Mouse (Mus musculus) embryonic stem cell, embryonic (primary cell): Measurements from ENCODE around the gene Prcc.
"Not testable (repeated sequence)": the region's sequence is repeated elsewhere in the genome, so short reads cannot be mapped to it uniquely, and the experiment has no call there.

Experiments used
- CTCF ChIA-PET, 4 experiments: fragments of 300-600 bp in 2 of 4; fragments of 350-600 bp in 2 of 4; sonication (Branson Sonifier 250); formaldehyde crosslinking; loops; one replicate each; lab custom pipeline; 2022; ENCODE audit warnings: inconsistent platforms in 2 of 4; lab: Charles Lee
- POLR2A ChIA-PET, 4 experiments: fragments of 300-600 bp in 2 of 4; fragments of 350-600 bp in 2 of 4; sonication (Branson Sonifier 250); formaldehyde crosslinking; loops; one replicate each; lab custom pipeline; 2022; ENCODE audit warnings: antibody characterized with exemption in 4 of 4, inconsistent platforms in 1 of 4; lab: Charles Lee

The Prcc gene

GRCm38 (mm10) chr3:87887400-87887799, 2.0 kb upstream of the Prcc start:
- ChIA-PET POLR2A (interaction anchor here (0.5 to 14.6 kb wide), 14 partner anchors 14 to 224 kb away, joined by 3 to 231 read pairs (median 4); partner anchors contain the start of genes Hdgf (in 2 of the 4) and Nes (in 1 of the 4)), CTCF (interaction anchor here in 3 of 4 experiments (0.6 to 1.4 kb wide), 10 partner anchors 23 to 395 kb away, joined by 3 to 5 read pairs (median 4); no protein-coding TSS in a partner anchor)

- ChIA-PET CTCF (interaction anchor here in 3 of 4 experiments (1.0 to 2.3 kb wide), 10 partner anchors 8 to 137 kb away, joined by 3 to 25 read pairs (median 4); partner anchors contain the start of gene Lrrc71 (in 1 of the 3)), POLR2A (interaction anchor here (0.7 to 14.6 kb wide), 46 partner anchors 8 to 450 kb away, joined by 3 to 231 read pairs (median 7); partner anchors contain the start of genes Hdgf (in 4 of the 4), Isg20l2 (in 3 of the 4), Mrpl24 (in 2 of the 4) and Nes (in 2 of the 4))
These were observed 1.0 kb upstream of the Prcc start for GRCm38 (mm10) chr3:87886416-87886815.

DNA sequence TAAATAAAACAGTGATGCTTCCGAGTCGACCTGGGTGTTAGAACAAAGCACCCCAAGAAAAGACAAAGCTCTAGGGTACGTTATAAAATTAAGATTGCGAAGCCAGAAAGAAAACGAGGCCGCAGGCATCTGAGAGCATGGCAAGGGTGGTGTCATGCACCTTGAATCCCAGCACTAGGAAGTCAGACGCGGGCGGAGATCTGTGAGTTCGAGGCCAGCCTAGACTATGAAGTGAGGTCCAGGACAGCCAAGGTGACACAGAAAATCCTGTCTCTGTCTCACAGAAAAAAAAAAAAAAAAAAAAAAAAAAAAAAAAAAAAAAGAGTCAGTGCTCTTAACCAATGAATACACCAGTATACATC, 577 bp upstream of the Prcc start:
- ChIA-PET CTCF (interaction anchor here (0.7 to 2.3 kb wide), 23 partner anchors 9 to 186 kb away, joined by 3 to 25 read pairs (median 5); partner anchors contain the start of genes Hdgf (in 1 of the 4), Isg20l2 (in 1 of the 4), Lrrc71 (in 1 of the 4) and Nes (in 1 of the 4)), POLR2A (interaction anchor here (0.6 to 14.6 kb wide), 96 partner anchors 8 to 1207 kb away, joined by 3 to 231 read pairs (median 5); partner anchors contain the start of genes Hdgf (in 4 of the 4), Isg20l2 (in 3 of the 4), Mrpl24 (in 3 of the 4) and Nes (in 3 of the 4))

DNA sequence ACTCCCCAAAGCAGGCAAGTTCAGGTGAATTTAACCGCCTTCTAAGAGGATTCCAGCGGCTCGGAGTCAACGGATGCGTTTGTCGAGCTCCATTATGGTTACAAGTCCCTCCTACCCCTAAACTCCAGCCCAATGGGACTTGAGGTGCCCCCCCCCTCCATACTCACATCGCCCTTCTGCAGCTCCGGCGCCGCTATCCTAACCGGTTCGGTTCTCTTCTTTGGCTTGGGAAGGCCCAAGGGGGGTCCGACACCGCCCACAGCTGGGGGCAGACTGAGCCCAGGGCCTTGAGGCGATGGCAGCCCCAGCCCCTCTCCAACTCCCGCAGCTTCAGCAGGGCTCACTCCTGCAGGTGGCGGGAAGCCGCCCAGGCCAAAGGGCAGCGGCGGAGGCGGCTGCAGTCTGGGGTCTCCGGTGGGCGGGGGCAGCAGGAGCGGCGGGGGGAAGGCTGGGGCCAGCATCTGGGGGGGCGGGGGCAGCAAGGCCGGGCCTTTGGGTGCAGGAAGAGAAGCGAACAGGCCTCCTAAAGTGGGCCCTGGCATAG, 628 bp downstream of the Prcc start:
- POLR2A ChIA-PET: interaction anchor here (0.7 to 14.6 kb wide), 81 partner anchors 8 to 965 kb away, joined by 3 to 231 read pairs (median 6); partner anchors contain the start of genes Hdgf (in 3 of the 4), Mrpl24 (in 3 of the 4), Nes (in 3 of the 4) and Crabp2 (in 2 of the 4)
- CTCF ChIA-PET: interaction anchor here (0.6 to 2.3 kb wide), 25 partner anchors 8 to 1180 kb away, joined by 3 to 25 read pairs (median 5); partner anchors contain the start of genes Hdgf (in 1 of the 4), Isg20l2 (in 1 of the 4), Lrrc71 (in 1 of the 4) and Nes (in 1 of the 4)

GRCm38 (mm10) chr3:87884291-87884690, 1.1 kb downstream of the Prcc start:
- ChIA-PET POLR2A (interaction anchor here (0.8 to 14.6 kb wide), 33 partner anchors 8 to 526 kb away, joined by 3 to 231 read pairs (median 10); partner anchors contain the start of genes Mrpl24 (in 3 of the 4), Crabp2 (in 2 of the 4), Hdgf (in 2 of the 4) and Cct3 (in 1 of the 4)), CTCF (interaction anchor here in 3 of 4 experiments (0.6 to 2.3 kb wide), 6 partner anchors 15 to 114 kb away, joined by 3 to 10 read pairs (median 4); no protein-coding TSS in a partner anchor)

GRCm38 (mm10) chr3:87877730-87878129, 7.7 kb downstream of the Prcc start:
- CTCF ChIA-PET: interaction anchor here in 1 of 4 experiments (1.9 kb wide), 1 partner anchor 8 kb away, joined by 5 read pairs; the partner anchor contains the start of gene Prcc

GRCm38 (mm10) chr3:87864111-87864510, 21.3 kb downstream of the Prcc start:
- POLR2A ChIA-PET: interaction anchor here in 2 of 4 experiments (0.6 to 2.0 kb wide), 7 partner anchors 12 to 453 kb away, joined by 3 to 12 read pairs (median 4); partner anchors contain the start of gene Prcc (in 2 of the 2)
- CTCF ChIA-PET: not testable (repeated sequence)

More at GRCm38 (mm10) chr3:87877730-87878129, 7.7 kb downstream of the Prcc start:
- POLR2A ChIA-PET: interaction anchor here in 3 of 4 experiments (0.6 to 1.5 kb wide), 7 partner anchors 8 to 109 kb away, joined by 3 to 6 read pairs (median 3); partner anchors contain the start of genes Prcc (in 2 of the 3) and Hdgf (in 1 of the 3)

DNA sequence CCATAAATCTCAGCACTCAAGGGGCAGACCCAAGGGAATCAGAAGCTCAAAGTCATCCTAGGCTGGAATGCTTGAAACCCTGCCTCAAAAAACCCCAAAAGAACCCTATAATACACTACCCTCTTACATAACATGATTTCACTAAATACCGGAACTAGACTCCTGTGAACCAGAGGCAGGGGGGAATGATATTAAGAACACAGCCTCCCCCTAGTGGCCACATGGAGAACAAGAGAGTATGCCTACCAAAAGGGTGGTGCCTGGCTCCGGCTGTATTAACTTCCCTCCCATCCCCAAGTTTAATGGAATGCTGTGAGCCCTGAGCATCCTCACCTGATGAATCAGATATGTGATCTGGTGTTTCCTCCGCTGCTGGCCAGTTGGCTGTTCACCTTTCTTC, 25.6 kb downstream of the Prcc start:
- ChIA-PET POLR2A (interaction anchor here in 3 of 4 experiments (0.6 to 5.1 kb wide), 4 partner anchors 21 to 111 kb away, joined by 4 to 33 read pairs (median 6); partner anchors contain the start of genes Nes (in 1 of the 3) and Prcc (in 1 of the 3)), CTCF (interaction anchor here in 2 of 4 experiments (1.0 to 1.7 kb wide), 6 partner anchors 21 to 127 kb away, joined by 3 to 7 read pairs (median 4); partner anchors contain the start of gene Nes (in 1 of the 2))

DNA sequence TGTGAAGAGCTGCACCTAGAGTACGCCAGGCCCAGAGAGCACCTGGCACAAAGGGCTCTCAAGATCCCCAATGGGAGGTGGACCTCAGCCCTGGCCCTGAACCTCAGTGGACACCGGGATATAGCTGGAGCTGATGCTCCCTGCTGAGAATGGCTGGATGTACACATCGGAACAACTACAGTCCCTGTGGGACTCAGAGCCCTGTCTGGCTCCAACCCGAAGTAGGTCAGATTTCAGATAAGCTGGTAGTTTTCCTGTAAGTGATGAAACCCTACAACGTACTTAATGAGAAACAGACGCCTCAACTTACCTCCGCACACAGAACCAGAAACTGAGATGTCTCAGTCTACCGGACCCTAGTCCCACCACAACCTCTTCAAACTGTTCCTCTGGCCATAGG, 27.7 kb downstream of the Prcc start:
- POLR2A ChIA-PET: interaction anchor here in 2 of 4 experiments (0.7 to 5.1 kb wide), 5 partner anchors 10 to 28 kb away, joined by 3 to 33 read pairs (median 5); partner anchors contain the start of gene Prcc (in 2 of the 2)

DNA sequence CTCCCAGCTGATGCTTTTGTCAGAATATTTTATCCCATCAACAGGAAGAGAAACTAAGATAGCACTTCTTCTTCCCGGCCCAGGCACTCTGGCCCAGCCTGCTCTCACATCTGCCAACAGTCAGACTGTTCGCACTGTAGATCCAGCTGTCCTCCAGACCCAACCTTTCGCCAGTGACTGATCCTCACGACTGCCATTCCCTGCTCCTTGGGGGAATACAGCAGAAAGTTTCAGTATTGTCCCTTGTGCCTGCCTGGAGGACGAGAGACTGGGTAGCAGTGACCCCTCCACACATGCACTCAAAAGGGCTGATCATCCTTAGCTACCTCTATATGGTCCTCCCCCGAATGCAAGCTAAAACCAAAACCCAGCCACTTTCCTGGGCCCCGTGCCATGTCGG, 29.5 kb downstream of the Prcc start:
- CTCF ChIA-PET: interaction anchor here in 3 of 4 experiments (0.8 to 6.4 kb wide), 6 partner anchors 16 to 114 kb away, joined by 3 to 29 read pairs (median 4); no protein-coding TSS in a partner anchor
- POLR2A ChIA-PET: interaction anchor here in 2 of 4 experiments (0.8 to 2.7 kb wide), 9 partner anchors 9 to 96 kb away, joined by 3 to 9 read pairs (median 3); partner anchors contain the start of genes Mrpl24 (in 1 of the 2), Prcc (in 1 of the 2) and Sh2d2a (in 1 of the 2)

More for the DNA sequence above, 27.7 kb downstream of the Prcc start:
- CTCF ChIA-PET: interaction anchor here in 2 of 4 experiments (0.6 to 2.6 kb wide), 6 partner anchors 19 to 109 kb away, joined by 3 to 14 read pairs (median 4); partner anchors contain the start of gene Lrrc71 (in 1 of the 2)

GRCm38 (mm10) chr3:87854795-87855568, 30.4 kb downstream of the Prcc start:
- POLR2A ChIA-PET: interaction anchor here in 2 of 4 experiments (0.6 to 2.7 kb wide), 12 partner anchors 8 to 166 kb away, joined by 3 to 9 read pairs (median 3); partner anchors contain the start of genes Hdgf (in 1 of the 2), Mrpl24 (in 1 of the 2), Prcc (in 1 of the 2) and Sh2d2a (in 1 of the 2)

DNA sequence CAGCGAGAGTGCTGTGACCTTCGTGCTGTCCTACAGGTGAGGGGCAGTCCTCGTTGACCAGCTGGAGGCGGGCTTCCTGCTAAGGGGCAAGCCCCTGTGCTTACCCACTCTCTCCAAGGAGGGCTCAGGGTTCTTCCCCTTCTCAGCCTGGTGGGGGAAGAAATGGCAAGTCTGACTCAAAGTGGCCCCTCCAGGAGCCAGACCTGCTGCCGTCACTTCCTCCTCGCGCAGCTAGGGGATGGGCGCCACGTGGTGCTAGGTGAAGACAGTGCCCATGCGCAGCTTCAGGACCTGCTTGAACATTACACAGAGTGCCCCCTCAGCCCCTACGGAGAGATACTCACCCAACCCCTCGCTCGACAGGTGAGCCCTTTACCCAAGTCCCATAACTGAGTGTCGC, 36.3 kb downstream of the Prcc start:
- ChIA-PET CTCF (interaction anchor here (0.6 to 3.4 kb wide), 4 partner anchors 9 to 119 kb away, joined by 3 to 19 read pairs (median 5); no protein-coding TSS in a partner anchor), POLR2A (interaction anchor here in 1 of 4 experiments (1.4 to 1.7 kb wide), 2 partner anchors 11 to 17 kb away, joined by 4 read pairs; no protein-coding TSS in a partner anchor)

More at GRCm38 (mm10) chr3:87854795-87855568, 30.4 kb downstream of the Prcc start:
- CTCF ChIA-PET: interaction anchor here in 3 of 4 experiments (0.8 to 6.4 kb wide), 7 partner anchors 15 to 115 kb away, joined by 3 to 29 read pairs (median 4); no protein-coding TSS in a partner anchor

DNA sequence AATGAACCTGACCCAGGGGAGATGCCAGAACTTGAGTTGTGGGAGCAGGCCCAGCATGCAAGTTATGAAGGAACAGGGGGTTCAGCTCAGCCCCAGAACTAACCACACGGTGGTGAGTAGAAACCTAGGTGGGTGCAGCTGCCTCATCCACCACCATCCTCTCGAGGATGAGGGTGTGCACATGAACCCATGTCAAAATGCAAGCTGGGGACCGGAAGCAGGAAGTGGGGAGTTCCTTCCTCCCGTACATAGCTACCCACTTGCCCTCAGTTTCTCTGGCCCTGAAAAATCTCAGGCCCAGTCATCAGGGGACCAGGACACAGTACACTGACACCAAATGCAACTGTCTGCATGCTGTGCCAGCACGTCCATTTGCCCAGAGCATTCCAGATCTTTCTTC, 37.7 kb downstream of the Prcc start:
- ChIA-PET POLR2A (interaction anchor here in 3 of 4 experiments (0.6 to 1.7 kb wide), 12 partner anchors 9 to 358 kb away, joined by 3 to 4 read pairs (median 3); partner anchors contain the start of gene Prcc (in 1 of the 3)), CTCF (interaction anchor here (0.9 to 3.4 kb wide), 3 partner anchors 9 kb away, joined by 3 to 19 read pairs (median 8); no protein-coding TSS in a partner anchor)

DNA sequence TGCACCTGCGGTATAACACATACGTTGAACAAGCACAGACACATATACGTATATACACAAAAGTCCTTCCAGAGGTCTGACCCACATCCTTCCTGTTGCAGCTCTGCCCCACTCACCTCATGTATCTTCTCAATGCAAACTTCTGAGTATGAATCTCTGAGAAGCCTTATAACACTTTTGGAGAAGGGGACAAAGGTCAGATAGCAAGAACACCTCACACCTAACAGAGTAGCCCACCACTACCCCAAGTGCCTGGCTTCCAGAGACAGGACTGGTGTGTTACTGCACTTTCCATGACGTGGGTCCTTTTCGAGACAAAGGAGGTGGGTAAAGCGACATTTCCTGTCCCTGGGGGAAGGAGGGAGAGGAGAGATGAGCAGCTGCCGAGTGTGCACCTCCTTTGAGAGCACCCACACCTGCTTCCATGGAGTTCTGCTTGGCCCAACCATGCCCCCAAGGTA, 38.7 kb downstream of the Prcc start, which contains the start of gene Sh2d2a:
TSS of gene Sh2d2a (plus strand) at position 106 of the 461 bp plus-strand sequence.
- CTCF ChIA-PET: interaction anchor here in 2 of 4 experiments (0.6 to 3.4 kb wide), 3 partner anchors 8 to 164 kb away, joined by 3 to 19 read pairs (median 4); no protein-coding TSS in a partner anchor
- POLR2A ChIA-PET: interaction anchor here in 2 of 4 experiments (0.5 to 1.5 kb wide), 3 partner anchors 9 to 81 kb away, joined by 3 read pairs; no protein-coding TSS in a partner anchor

GRCm38 (mm10) chr3:87846186-87846585, 39.2 kb downstream of the Prcc start:
- ChIA-PET POLR2A (interaction anchor here in 3 of 4 experiments (0.5 to 1.5 kb wide), 3 partner anchors 9 to 81 kb away, joined by 3 read pairs; no protein-coding TSS in a partner anchor), CTCF (interaction anchor here in 3 of 4 experiments (0.5 to 3.4 kb wide), 7 partner anchors 8 to 172 kb away, joined by 3 to 19 read pairs (median 4); no protein-coding TSS in a partner anchor)
